Mouse (Mus musculus) spleen, adult 18-20 months (tissue): ENCODE measurements at regions not wholly inside any gene's neighbourhood (a gene's known extent, or its start where the extent isn't known, plus 50 kb on each side); places are given as distances from the start of the nearest gene placed in this dataset.

ENCODE experiments used
- DNase-seq, 2 experiments: peaks; one replicate each; pipeline ENCODE4 v3.0.0; 2022; ENCODE audit warnings: mixed read lengths in 2 of 2

DNA sequence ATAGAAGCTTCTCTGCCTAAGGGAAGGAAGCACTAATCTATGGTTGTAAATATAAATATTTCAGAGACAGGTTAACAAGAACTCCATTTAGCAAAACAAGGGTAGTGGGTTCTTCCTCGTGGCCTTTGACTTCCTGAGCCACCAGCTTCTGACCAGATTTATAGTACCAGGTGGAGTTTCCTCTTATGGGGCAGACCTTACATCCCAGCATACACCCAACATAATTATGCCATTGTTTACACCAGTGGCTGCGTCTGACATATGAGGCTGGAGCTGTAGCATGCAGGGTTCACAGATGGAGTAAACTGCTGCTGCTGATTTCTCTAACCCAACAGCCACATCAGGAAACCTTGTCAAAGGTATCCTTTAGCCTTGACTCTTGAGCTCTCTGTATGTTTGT, 75.5 kb downstream of the Trib2 start:
- no peak for DNase-seq

DNA sequence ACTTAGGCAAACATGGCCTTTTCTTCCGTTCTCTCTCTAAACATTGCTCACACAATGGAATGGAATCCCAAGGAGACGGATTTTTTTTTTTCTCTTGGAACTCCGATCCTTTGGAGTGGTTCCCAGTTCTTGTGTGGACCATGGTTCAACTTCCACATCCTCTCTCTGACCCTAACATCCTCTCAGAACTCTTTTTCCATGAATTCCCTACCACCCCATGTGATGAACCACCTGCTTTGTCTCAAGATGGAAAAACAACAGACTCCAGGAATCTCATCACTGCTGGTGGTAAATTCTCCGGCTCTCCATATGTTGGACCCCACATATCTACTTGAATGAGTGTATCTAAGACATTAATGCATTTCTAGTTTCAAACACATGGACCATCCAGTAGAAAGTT, 77.7 kb downstream of the Trib2 start:
- no peak for DNase-seq

DNA sequence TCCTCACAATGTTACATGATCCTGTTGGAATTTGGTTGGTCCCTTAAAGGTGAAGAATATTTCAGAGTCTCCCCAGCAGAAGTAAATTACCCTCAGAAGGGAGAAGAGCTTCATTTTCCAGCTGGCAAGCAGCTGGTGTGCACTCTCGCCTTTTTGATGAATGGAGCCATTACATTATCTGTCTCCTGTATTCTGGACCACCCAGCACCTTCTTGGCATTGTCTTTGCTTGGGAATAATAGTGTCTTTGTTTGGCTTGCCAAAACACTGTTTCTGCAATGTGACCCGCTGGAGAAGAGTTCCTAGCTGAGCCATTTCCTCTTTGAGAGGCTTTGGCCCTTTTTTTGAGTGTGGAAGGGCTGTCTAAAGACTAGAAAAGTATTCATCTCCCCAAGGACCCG, 85.5 kb downstream of the Trib2 start:
- DNase-seq: no peak

DNA sequence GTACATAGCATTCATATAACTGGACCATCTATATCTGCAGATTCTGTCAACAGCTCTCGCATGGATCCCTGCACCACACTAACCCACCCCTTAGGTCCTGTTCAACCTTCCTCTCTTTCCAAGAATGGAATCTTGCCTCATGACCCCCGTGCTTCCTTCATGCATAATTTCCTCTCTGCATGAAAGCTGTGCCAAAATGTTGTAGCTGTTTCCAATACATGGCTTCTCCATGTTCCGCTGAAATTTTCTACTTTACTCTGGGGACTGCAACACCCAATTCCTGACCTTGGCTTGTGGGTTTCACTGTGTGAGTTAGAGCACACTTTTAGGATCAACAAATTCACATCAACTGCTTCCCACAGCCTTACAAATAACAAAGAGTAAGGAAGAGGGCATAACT, 87.0 kb downstream of the Trib2 start:
- DNase-seq: no peak

DNA sequence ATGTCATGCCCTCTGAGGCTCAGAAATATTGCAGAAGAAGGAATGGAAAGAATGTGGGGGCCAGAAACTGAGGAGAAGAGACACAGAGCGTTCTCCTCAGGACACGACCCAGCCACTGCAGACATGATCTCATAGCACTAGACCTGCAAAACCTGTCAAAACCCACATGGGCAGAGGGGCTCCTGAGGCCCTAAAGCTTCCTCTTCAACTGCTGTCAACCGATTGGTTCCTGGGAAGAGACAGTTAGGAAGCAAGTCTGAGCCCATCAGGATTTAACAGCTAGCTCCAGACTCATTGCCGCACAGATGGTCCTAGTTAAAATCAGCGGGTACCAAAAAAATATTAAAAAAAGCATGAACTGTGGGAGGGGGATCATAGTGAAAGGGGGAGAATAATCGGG, 93.2 kb downstream of the Trib2 start:
- DNase-seq: no peak

DNA sequence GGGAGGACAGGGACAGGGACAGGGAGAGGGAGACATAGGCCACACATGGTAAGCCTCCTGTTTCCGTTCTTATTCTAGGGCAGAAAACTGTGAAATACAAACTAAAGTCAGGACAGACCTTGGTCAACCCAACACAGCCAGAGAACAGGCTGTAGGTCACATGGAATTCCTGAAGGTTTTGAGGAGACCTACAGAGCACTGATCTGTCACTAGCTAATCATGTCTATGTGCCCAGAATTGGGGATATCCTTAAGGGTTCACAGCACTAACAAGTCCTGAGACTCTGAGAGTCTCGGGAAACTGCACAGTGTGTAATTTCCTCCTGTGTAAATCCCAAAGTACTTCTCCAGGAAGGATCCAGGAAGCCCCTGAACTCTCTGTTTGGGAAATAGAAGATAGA, 94.6 kb downstream of the Trib2 start:
- DNase-seq: no peak

DNA sequence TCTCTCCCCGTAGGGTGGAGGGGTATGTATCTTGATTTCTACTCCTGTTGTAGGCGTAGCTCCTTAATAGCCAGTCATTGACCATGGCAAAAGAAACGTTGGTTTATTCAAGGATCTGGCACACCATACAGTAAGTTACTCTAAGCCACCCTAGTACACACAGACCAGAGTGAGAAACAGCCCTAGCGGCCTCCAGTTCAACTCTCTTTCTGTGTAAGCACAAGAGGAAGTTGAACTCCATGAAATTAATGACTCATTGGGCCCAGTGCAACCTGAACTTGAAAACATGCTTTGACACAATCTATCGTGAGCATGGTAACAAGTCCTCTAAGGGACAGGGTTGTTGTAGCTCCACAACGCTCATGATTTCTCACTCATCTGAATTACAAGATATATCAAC, 96.6 kb downstream of the Trib2 start:
- no peak for DNase-seq

DNA sequence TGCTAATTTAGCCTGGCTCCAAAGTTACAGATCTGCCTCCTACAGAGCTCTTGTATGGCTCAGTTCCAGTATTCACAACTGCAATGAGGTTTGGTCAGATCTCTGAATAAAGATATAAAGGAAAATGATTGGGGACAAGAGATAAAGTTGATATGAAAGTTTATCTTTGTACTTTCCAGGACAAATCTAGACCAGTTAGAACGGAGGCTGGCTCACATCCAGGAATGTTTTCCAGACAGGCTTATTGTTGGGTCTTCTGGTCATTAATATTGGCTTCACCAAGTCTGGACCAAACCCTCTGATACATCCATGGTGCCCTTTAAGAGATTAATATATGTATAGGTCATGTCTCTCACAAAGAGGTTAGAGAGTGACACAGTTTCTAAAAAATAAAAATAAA, 97.9 kb downstream of the Trib2 start:
- no peak for DNase-seq

DNA sequence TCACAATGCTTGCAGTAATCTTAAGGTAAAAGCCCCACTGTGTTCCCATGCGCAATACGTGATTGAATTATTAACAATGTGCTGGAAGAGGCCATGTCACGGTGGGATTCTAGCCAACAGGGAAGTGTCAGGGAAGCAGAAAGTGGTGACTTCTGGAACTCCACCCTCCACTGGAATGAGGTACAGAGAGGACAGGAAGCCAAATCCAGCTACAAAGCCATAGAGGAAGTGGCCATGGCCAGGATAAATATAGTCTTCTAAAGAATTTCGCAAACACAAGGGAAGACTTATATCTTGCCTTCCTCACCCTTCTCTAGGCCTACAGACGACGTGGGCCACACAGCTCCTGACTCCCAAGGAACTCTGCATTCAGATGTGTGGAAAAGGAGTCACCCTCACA, 98.7 kb downstream of the Trib2 start:
- no peak for DNase-seq

DNA sequence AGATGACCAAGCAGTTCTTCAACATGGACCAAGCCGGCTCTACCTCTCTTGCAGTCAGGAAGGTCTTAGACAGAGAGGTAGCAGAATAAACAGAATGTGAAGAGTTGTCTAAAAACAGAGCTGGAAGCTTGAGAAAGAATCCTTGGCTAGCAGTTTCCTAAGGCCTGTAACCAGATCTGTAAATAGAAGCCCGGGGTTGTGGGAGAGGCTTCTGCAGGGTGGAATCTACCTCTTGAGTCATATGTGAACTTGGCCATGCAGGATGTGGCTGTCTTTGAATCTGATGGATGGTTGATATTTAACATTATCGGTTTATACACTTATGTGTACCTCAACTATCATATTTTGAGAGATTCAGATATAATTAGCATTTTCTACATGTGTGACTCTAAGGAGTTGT, 99.4 kb downstream of the Trib2 start:
- DNase-seq: no peak

DNA sequence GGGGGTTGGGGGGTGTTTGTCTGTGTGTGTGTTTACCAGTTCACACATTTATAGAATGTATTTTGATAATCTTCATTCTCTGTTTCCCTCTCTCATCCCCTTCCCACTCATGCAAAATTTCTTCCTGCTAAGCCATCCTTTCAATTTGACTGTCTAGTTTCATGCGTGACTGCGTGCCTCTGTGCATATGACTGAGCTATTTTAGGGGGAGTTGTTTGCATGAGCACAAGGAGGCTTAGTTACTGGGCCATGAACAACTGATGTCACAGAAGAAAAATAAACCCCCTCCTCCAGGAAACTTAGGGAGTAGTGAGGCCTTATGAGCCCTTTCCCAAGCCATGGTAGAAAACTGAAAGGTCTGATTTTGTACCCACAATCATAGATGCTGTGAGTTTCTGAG, 103.1 kb downstream of the Trib2 start:
- DNase-seq: peak in 1 of 2 experiments; percentile 6

DNA sequence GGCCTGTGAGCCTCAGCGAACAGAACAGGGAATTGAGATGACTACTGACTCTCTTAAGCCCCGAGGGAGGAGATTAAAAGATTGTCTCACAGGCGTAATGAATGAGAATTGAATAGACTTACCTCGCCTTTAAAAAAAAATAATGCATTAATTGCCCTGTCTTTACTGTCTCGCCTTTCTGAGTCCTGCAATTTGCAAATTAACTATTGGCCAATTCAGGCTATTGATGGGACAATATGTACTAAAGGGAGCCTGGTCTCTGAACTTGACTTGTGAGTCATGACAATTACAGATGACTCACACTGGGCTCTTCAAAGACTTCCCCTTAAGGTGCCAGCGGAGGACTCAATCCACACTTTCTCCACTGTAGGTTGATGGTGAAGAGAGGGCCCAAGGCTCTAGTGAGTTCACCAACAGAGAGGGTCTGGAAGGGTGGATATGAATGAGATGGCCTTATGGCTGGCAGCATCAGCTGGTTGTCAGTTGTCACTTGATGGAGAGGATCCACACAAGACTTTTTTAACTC, 109.1 kb downstream of the Trib2 start:
- no peak for DNase-seq

DNA sequence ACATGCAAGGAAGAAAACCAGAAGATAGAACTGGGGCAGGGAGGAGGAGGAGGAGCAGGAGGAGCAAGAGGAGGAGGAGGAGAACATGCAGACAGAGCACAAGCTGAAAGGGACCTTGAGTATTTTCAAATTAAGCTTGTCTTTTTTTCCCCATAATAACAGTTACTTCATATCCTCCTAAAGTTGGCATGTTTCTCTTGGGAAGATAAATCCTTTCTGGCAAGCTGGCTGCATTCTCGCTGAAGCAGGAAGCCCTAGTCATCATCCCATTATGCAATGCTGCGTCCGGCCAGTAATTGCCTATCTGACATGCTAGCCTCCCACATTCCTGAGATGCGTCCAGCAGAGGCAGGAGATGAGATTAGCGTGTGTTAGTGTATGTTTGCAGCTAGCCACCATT, 112.3 kb downstream of the Trib2 start:
- DNase-seq: peak in 1 of 2 experiments; percentile 5

DNA sequence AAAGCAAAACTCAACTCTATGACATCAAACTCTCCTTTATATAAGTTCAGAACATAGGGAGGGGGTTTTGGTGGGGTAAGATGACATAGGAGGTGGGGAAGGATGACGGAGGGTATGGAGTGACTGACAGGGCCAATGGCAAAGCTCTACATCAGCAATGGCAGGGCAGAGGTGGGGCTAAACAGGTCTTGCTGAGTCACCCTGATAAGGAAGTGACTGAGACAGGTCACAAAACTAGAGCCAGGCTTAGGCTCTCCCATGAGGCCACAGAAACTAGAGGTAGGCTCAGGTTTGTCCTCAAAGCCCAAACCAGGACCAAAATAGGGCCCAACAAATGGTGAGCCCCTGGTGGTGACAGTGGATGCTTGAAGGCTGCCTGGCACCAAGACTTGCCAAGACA, 114.6 kb downstream of the Trib2 start:
- no peak for DNase-seq

DNA sequence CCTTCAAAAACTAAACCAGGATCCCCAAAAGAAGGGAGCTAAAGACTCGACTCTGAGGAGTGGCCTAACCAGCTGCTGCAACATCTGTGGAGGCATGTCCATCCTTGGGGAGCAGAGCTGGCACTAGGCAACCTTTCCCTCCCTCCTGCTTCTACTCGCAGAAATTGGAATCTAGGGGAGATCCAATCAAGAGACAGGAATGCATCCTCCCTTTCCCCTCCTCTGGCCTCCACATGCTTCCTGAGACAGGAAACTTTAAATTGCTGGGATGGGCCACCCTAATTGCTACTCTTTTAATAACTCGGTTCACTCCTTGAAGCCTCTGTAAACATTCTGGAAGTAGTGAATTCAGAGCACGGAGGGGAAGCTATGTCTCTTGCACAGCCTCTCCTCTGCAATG, 117.9 kb downstream of the Trib2 start:
- no peak for DNase-seq

DNA sequence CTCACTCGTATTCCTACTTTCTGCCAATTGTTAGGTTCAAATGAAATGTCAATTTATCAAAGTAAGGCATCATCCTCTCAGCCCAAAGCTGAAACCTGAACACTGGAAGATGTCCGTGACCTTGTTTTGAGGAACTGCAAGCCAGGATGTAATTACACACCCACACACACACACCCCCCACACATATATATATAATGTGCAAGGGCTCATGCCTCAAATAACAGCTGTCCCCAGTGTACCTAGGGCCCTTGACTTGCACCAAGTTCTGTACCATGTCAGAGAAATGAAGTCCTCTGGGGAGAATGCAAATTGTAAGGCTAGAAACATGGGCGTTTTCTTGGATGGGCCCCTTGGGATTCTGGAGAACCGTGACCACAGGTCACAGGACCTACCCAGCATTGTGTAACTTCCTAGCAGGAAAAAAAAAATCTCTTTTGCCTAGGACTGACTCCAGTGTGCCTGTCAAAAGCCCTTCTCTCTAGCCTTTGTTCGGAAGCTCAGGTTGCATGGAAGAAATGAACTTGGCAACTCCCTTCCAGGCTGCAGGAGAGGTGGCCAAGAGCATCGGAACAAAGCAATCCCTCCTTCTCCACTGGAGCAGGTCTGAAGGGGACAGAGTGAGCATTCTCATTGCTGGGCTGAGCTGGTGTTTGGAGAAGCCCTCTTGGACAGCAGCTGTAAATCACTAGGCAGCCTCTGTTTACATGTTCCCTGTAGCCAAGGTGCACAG, 118.5 kb downstream of the Trib2 start:
- no peak for DNase-seq

DNA sequence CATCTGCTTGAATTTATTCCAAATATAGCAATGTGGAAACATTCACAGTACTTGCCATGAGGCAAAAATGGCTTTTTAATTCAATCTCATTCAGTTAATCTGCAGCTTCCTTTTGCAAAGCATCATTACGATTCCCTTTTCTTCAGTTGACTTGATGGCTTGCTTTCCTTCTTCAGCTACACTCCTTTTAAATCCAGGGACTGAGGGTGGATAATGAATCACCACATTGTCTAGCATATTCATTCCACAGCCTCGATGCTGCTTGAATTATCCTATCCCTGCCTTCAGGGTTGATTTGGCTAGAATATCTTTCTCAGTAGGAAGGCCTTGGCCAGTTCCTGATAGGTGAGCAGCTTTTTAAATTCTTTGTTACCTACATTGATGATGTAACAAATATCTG, 128.4 kb downstream of the Trib2 start:
- no peak for DNase-seq

DNA sequence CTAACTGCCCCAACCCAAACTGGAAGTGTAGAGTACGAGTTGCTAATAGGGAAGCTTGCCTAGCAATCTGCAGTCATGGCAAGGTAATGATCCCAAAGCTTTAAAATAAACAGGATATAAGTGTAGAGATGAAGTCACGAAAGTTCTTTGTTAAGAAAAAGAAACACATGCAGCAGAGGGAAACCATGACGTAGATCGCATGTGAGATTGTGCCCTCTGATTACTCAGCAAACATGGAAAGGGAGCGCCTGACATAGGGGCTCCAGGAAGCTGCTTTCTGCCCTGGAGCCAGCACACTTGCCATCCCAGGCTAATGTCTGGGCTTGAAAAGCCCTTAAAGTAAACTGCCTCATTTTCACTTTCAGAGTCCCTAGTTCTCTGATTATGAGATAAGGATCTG, 132.4 kb downstream of the Trib2 start:
- DNase-seq: no peak

DNA sequence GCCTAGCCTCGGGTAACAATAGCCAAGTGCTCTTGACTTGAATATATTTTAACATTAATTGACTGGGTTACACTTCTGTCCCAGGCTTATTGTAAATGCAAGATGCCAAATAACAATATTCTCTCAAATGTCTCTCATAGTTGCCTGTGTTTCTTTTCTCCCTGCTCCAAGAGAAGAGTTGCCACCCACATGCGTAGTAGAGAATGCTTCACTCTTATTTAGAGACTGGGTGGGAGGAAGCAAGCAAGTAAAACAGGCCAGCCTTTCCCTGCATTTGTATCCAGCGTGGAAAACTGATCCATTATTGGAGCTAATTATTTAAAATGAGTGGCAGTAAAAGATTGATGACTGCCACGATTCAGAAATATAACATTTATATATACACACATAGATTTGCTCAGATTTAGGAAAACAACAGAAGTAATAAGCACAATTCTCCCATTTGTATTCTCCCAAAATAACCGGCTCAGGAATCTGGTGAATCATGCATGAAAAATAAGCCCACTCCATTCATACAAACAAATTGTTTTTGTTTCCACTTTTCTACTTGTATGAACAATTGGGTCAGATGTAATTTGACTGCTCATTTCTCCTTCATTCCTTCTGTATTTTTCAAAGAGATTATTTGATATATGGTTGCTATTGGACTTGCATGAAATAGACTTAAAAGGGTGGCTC, 134.9 kb downstream of the Trib2 start:
- no peak for DNase-seq

DNA sequence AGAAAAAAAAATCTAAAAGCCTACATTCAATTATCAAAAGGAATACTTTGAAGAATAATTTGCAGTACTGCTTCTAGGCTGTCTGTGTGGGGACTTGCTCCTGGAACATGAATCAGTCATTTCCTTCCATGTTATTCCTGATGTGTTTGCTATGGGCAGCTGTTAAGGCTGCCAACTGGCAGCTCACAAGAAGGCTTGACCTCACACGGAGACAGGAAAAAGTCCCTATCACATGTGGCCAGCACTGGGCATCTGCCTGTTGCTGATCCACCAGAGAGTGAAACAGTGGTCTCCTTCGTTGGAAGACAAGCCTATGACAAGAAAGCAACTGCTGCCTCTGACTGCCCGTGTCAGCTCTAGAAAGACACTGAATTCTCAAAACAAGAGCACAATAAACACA, 140.6 kb downstream of the Trib2 start:
- no peak for DNase-seq

DNA sequence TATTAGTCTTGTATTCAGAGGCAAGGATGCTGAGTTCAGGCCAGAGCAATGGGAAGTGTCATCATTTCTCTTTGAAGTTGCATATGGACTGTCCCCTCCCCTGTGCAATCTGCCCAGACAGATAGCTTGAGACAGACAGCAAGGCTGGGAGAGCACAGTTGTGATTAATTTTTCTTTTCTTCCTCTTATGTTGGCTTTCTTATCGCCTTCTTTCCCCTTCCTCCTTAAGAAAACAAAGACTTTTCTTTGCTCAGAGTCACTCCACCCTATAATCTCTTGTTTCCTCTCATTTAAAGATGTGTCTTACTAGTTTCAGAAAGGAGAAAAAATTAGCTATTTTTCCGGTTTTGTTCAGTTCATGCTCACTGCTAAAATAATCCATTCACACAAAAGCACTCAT, 157.0 kb downstream of the Trib2 start:
- DNase-seq: no peak

DNA sequence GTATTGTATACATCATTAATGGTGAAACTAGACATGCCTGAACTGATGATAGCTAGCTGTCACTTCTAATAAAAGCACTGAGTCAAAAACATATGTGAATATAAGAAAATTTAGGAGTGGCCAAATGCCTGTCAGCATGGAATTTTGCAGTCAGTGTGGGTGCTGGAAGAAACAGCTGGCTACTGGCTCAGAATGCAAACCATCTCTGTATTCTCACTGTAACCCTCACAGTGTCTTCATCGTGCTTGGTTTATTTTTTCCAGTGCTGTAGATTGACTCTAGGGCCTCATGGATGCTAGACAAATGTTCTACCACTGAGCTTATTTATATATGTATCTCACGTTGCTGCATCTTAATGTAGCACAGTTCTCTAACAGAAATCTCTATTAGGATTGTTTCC, 157.4 kb downstream of the Trib2 start:
- no peak for DNase-seq

DNA sequence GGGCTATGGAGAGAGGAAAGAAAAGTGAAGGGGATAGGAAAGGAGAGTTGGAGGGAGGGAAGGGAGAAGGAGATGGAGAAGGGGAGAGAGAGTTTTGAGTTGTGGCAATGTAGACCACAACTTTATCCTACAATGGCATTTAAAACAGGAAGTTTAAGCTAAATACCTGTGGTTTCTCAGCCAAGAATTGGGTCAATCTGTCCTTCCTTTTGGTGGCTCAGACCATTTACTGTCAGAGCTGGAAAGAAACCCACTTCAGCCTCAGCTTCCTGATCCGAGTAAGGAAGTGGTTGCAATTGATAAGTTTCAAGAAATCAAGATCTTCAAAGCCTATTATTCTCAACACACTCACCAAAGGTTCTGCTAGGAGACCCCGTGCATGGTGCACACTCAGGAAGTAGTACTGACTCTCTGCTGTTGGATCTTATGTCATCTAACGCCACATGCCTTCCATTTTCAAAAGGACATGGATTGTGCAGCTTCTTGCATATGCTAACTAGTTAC, 158.9 kb downstream of the Trib2 start:
- DNase-seq: no peak

DNA sequence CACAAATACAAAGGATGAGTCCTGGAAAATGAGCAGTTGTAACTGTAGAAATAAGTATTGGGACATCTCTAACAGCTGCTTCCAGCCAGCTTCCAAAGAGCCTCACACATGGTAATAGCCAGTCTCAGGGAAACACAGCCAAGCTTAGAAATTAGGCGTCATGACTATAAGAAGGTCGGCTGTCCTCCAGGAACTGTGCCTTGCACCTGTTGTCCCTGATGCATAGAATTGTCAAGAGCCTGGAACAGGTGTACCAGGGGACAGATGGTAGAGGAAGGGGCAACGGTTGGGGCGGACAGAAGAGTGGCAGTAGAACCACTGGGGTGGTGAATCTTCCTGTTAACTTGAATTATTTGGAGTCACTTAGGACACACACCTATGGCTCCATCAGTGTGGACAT, 162.1 kb downstream of the Trib2 start:
- no peak for DNase-seq

DNA sequence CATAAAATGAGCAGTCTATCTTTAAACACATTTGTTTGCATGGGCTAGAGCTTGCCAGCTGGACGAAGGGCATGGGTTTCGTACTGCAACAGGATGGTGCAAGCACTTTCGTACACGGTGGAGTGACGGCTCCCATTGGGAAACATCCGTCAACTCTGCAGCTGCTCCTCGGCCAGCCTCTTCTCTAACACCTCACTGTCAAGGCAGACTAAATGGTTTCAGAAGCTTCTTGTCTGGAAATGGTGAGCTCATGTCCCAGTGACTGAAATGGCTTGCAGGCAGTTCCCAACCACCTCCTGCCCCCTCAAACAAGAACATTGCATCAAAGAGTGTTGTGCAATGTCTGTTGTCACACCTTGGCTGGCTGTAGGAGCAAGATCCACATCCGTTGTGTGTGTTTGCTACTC, 163.4 kb downstream of the Trib2 start:
- DNase-seq: no peak
